Mouse (Mus musculus): ENCODE data around the gene Vamp1.

DNA sequence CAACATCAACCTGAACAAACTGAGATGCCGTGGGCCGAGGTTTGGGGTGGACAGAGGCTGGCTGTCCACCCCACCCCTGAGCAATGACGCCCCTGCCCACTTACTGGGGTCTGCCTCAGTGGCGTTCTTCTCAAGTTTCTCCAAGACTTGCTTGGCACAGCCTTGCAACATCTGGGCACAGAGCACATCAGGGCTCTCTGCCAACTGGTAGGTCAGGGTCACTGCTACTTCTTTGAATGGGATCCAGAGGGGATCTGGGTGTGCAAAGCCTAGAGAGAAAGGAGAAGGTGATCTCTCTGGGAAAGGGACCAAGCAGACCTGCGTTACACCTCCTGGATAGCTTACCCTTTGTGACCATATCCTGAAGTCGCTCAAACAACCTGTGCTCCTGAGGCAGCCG is 42.1 kb upstream of the Vamp1 start:
- no peak for TF ChIP-seq CTCF (IDR thresholded peaks at IDR 0.05; ENCODE audit: low read depth)
- TF ChIP-seq EP300 (optimal IDR thresholded peaks at IDR 0.05): no peak
